Mouse (Mus musculus): ENCODE results near the gene Ncor1.
"Not testable (repeated sequence)": the region's sequence is repeated elsewhere in the genome, so short reads cannot be mapped to it uniquely, and the experiment has no call there.

Ncor1 gene

DNA sequence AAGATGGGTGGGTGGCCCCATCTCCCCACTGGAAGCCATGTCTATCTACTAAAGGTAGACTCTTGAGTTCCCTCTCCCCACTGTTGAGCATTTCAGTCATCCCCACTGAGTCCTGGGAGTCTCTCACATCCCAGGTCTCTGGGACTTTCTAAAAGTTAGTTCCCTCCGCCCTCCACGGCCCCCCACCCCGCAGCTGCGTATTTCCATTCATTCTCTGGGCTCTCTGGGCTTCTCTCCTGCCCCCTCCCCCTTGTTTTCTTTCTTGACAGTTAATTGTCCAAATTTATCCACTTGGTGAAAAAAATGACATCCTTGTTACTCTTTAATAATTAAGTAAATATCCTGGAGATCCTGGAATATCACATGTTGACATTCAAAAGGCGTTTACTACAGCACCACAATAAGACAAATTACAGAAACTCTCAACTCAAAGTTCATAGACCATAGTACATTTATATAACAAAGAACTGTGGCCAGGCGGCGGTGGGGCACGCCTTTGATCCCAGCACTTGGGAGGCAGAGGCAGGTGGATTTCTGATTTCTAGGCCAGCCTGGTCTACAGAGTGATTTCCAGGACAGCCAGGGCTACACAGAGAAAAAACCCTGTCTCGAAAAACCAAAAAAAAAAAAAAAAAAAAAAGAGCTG lies 17.5 kb downstream of the Ncor1 start:
- no peak for DNase-seq (ENCODE audit: low read depth, low spot score)
- H3K27me3 ChIP-seq (ENCODE audit: control insufficient read depth, insufficient read depth, low read length, poor library complexity, severe bottlenecking) = no peaks in the 10 kb centered on the region
- 0 out of 2 replicates have a peak, but pooled peaks cover 2% of the 10 kb centered on the region for H3K36me3 ChIP-seq (ENCODE audit: control insufficient read depth, insufficient read depth, low read length, poor library complexity, severe bottlenecking)

DNA sequence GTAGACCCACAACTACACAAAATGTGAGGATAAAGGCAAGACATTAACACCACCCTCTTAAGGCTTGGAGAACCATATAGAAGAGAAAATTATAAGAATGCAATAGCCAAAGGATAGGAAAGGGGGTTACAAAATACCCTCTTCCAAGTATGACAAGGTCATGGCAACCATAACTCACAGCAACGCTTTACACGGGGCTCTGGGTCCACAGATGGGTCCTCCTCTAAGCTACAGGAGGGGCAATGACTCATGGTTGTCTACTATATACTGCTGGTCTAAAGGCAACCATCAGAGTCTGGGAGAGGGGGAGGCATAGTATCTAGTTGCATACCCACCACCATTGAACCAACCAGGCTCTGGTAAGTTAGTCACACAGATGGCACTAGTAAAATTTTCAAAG lies 26.1 kb downstream of the Ncor1 start:
- Histone ChIP-seq H3K36me3 (ENCODE audit: control insufficient read depth, insufficient read depth, low read length, poor library complexity, severe bottlenecking) (peaks cover 7% of the 10 kb centered on the region), H3K27me3 (ENCODE audit: control insufficient read depth, insufficient read depth, low read length, poor library complexity, severe bottlenecking) (no peaks in the 10 kb centered on the region)
- DNase-seq (ENCODE audit: low read depth, low spot score) = no peak

DNA sequence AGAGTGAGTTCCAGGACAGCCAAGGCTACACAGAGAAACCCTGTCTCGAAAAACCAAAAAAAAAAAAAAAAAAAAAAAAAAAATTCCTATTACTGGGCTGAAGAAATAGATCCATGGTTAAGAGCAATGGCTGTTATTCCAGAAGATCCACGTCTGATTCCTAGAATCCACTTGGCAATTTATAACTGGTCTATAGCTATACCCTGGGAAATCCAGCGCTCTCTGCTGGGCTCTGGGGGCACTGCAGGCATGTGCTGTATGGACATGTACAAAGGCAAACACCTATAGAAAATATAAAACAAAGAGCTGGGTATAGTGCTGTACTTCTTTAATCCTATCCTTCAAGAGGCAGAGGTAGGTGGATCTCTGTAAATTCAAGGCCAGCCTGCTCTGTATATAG lies 31.2 kb downstream of the Ncor1 start:
- peak; percentile 56 for DNase-seq (ENCODE audit: low read depth, low spot score)
- Histone ChIP-seq H3K27me3 (ENCODE audit: control insufficient read depth, insufficient read depth, low read length, poor library complexity, severe bottlenecking) (no peaks in the 10 kb centered on the region), H3K36me3 (ENCODE audit: control insufficient read depth, insufficient read depth, low read length, poor library complexity, severe bottlenecking) (peaks cover 17% of the 10 kb centered on the region)

DNA sequence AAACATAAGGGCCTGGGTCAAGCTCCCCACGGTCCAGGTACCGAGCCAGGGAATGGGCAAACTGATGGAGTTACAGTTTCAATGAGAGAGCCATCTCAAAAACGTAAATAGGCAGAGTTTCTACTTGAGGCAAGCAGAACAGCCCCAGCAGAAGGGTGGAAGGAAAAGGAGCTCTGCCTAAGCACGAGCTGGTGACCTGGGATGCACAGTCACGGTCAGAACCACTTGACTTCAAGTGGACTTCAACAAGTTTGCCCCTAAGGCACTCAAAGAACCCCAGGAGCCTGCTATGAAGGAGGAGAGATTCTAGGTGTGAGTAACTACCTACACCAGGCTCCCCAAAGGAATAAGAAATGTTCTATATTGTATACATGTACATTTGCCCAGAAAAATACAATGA lies 32.1 kb downstream of the Ncor1 start:
- DNase-seq (ENCODE audit: low read depth, low spot score) = no peak
- H3K27me3 ChIP-seq (ENCODE audit: control insufficient read depth, insufficient read depth, low read length, poor library complexity, severe bottlenecking) = no peaks in the 10 kb centered on the region
- H3K36me3 ChIP-seq (ENCODE audit: control insufficient read depth, insufficient read depth, low read length, poor library complexity, severe bottlenecking) = peaks cover 17% of the 10 kb centered on the region

DNA sequence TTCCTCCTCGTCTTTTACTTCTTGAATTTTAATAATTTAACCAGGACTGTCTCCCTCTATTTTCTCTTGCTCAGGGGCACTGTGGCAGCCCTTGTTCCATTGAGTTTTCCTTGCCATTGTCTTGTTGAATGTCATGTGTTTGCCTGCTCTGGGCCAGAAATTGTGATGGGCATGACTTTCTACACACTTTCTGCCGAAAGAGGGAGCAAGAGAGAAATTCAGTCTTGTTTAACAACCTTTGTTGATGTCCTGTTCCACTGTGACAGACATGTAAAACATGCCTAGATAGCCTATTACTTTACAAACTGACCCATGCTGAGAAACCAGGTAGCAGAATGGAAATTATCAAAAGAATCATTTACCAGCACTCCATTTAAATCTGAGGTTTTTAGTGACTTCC lies 33.8 kb downstream of the Ncor1 start:
- Histone ChIP-seq H3K27me3 (ENCODE audit: control insufficient read depth, insufficient read depth, low read length, poor library complexity, severe bottlenecking) (no peaks in the 10 kb centered on the region), H3K36me3 (ENCODE audit: control insufficient read depth, insufficient read depth, low read length, poor library complexity, severe bottlenecking) (peaks cover 14% of the 10 kb centered on the region)
- DNase-seq (ENCODE audit: low read depth, low spot score) = peak; percentile 14

DNA sequence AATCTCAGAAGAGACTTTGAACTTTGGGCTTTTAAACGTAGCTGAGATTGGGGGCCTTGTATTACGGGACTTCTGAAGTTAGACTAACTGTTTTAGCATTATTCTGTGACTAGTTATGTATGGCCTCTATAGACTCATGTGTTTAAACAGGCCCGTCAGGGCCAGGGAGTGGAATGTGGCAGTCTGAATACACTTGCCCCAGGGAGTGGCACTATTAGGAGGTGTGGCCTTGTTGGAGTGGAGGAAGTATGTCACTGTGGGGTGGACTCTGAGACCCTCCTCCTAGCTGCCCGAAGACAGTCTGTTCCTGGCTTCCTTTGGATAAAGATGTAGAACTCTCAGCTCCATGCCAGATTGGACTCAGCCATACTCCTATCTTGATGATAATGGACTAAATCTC lies 43.3 kb downstream of the Ncor1 start:
- DNase-seq (ENCODE audit: low read depth, low spot score) = no peak
- Histone ChIP-seq H3K36me3 (ENCODE audit: control insufficient read depth, insufficient read depth, low read length, poor library complexity, severe bottlenecking) (peaks cover 8% of the 10 kb centered on the region; the same call in 1 of the 2 replicates), H3K27me3 (ENCODE audit: control insufficient read depth, insufficient read depth, low read length, poor library complexity, severe bottlenecking) (no peaks in the 10 kb centered on the region)

DNA sequence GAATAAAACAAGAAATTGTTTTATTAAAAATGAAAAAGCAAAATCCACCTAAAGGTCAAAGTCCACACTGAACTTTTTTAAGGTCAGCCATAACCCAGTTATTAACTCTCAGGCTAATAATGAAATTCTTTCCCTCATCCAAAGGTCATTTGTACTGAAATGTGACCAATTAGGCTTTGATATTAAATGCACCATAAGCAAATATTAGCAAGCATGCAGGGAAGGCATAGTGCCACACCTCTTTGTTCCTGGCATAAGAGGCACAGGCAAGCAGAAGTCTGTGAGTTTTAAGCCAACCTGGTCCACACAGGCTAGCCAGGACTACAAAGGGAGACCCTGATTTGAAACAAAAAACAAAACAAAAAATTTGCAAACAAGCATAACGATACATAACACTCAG lies 48.7 kb downstream of the Ncor1 start:
- DNase-seq (ENCODE audit: low read depth, low spot score) = no peak
- no peaks in the 10 kb centered on the region for H3K27me3 ChIP-seq (ENCODE audit: control insufficient read depth, insufficient read depth, low read length, poor library complexity, severe bottlenecking)
- peaks cover 14% of the 10 kb centered on the region for H3K36me3 ChIP-seq (ENCODE audit: control insufficient read depth, insufficient read depth, low read length, poor library complexity, severe bottlenecking)

DNA sequence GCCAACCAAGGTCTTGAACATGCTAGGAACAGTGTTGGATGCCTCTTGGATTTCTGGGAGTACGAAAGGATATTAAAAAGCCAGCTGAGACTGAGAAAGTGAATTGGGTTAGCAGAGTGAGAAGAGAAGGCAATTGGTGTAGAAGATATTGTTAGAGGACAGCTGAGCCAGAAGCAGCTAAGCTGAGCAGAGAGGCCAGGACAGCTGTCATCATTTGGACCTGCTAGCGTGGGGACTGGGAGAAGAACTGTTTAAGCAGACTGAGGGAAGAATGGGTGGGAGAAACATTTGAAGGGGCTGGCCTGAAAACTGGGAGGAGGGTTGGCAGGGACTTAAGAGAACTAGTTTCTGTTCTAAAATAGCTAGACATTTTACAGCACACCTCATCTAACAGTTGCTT lies 49.5 kb downstream of the Ncor1 start:
- no peak for DNase-seq (ENCODE audit: low read depth, low spot score)
- peaks cover 10% of the 10 kb centered on the region for H3K36me3 ChIP-seq (ENCODE audit: control insufficient read depth, insufficient read depth, low read length, poor library complexity, severe bottlenecking)

DNA sequence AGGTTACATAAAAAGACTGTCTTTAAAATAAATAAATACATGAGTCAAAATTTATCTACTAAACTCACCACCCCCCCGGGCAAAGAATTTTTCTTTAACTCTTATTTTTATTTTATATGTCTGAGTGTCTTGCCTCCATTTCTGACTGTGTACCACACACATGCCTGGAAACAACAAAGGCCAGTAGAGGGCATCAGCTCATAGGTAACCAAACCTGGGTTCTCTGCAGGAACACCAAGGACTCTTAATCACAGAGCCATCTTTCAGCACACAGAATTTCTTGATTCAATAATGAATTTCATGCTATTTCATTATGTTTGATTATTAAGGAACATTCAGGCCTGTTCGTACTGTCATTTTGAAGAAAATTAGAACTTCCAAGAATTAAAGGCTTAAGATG lies 61.9 kb downstream of the Ncor1 start:
- Histone ChIP-seq H3K27me3 (ENCODE audit: control insufficient read depth, insufficient read depth, low read length, poor library complexity, severe bottlenecking) (no peaks in the 10 kb centered on the region), H3K36me3 (ENCODE audit: control insufficient read depth, insufficient read depth, low read length, poor library complexity, severe bottlenecking) (peaks cover 3% of the 10 kb centered on the region; the same call in 1 of the 2 replicates)
- DNase-seq (ENCODE audit: low read depth, low spot score) = peak; percentile 57

More for the DNA sequence above, 49.5 kb downstream of the Ncor1 start:
- H3K27me3 ChIP-seq (ENCODE audit: control insufficient read depth, insufficient read depth, low read length, poor library complexity, severe bottlenecking) = no peaks in the 10 kb centered on the region

DNA sequence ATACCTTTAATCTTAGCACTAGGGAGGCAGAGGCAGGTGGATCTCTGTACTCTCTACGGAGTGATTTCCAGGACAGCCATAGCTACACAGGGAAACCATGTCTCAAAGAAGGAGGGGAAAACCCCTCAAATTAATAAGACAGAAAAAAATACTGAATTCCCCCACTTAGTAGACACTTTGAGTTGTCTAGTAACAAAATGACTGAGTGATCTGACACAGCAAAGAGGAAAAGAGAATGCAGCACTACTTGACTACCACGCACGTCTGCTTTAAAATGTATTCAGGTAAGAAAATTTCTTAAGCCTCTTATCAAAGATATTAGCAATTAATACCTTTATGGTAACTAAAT lies 70.0 kb downstream of the Ncor1 start:
- H3K36me3 ChIP-seq (ENCODE audit: control insufficient read depth, insufficient read depth, low read length, poor library complexity, severe bottlenecking) = peaks cover 10% of the 10 kb centered on the region
- DNase-seq (ENCODE audit: low read depth, low spot score) = no peak
- H3K27me3 ChIP-seq (ENCODE audit: control insufficient read depth, insufficient read depth, low read length, poor library complexity, severe bottlenecking) = no peaks in the 10 kb centered on the region

DNA sequence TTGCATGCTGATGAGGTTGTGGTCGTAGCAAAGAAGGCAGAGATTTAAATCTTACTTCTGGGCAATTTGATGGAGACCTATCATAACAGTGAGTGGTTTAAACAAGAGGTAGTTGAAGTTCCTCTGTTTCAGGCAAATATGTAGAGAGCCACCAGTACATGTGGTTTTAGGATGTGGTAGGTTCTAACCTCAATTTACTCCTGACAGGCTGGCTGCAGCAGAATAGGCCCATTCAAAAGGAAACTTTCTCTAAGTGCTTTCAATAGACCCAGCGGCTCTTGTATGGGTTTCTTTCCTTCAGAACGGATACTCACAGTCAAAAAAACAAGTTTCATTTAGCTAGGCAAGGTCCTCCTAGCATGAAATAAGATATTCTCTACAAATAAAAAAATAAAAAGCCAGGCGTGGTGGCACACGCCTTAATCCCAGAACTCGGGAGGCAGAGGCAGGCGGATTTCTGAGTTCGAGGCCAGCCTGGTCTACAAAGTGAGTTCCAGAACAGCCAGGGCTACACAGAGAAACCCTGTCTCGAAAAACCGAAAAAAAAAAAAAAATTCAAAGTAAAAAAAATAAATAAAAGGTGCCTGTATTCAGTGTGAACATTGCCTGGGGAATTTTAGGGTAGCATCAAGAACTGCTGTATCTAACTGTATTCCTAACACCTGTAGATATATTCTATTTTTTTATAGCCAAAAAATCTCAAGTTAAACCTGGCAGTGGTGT lies 70.6 kb downstream of the Ncor1 start:
- Histone ChIP-seq H3K36me3 (ENCODE audit: control insufficient read depth, insufficient read depth, low read length, poor library complexity, severe bottlenecking) (peaks cover 12% of the 10 kb centered on the region), H3K27me3 (ENCODE audit: control insufficient read depth, insufficient read depth, low read length, poor library complexity, severe bottlenecking) (no peaks in the 10 kb centered on the region)
- DNase-seq (ENCODE audit: low read depth, low spot score) = no peak

DNA sequence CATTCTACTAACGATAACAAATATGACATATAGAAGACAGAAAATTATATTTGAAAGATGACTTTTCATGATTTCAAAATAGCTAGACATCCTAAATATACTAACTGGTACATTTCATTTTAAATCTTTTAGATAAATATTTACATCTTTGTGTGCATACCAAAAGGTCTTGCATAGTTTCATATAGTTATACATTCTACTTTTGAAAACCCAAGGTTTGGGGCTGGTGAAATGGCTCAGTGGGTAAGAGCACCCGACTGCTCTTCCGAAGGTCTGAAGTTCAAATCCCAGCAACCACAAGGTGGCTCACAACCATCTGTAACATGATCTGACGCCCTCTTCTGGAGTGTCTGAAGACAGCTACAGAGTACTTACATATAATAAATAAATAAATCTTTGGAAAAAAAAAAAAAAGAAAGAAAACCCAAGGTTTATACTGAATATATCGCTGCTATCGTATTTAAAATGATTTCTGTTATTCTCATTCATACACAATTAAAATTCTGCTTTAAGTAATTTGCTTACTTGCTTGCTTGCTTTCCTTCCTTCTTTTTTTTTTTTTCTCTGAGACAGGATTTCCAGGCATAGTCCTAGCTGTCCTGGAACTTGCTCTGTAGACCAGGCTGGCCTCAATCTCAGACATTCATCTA lies 81.0 kb downstream of the Ncor1 start:
- not testable (repeated sequence) for H3K27me3 ChIP-seq (ENCODE audit: control insufficient read depth, insufficient read depth, low read length, poor library complexity, severe bottlenecking); DNase-seq (ENCODE audit: low read depth, low spot score); H3K36me3 ChIP-seq (ENCODE audit: control insufficient read depth, insufficient read depth, low read length, poor library complexity, severe bottlenecking)

DNA sequence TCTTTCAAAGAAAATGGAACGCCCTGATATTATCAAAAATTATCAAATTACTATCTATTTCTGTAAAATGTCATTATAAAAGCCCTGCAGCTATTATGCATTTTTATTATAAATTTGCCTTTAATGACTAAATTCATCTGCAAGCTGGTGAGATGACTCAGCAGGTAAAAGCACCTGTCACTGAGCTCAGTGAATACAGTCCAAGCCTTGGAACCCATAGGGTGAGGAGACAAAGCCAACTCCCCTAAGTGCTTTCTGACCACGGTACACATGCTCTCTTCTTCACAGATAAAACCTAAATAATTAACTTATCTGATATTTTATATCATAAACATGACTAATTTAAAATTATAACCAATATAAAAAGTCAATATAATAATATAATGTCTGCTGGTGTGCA lies 86.6 kb downstream of the Ncor1 start:
- DNase-seq (ENCODE audit: low read depth, low spot score) = no peak

DNA sequence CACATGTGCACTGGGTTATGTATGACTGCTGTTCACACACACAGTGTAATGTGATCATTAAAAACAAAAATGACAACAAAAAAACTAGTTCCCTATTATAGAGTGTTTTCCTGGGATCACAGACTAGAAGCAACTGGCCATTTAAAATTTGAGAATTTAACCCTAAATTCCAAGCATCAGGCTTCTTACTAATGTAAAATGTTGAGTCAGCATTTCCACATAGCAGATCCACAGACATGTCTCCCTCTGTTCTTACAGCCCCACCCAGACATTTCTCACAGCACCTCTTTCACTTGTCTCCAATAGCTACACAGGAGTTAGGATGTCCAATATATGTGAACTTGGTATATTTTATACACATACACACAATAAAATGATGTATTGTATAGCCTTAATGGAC lies 88.4 kb downstream of the Ncor1 start:
- DNase-seq (ENCODE audit: low read depth, low spot score) = no peak
- no peaks in the 10 kb centered on the region for H3K27me3 ChIP-seq (ENCODE audit: control insufficient read depth, insufficient read depth, low read length, poor library complexity, severe bottlenecking)
- H3K36me3 ChIP-seq (ENCODE audit: control insufficient read depth, insufficient read depth, low read length, poor library complexity, severe bottlenecking) = peaks cover 9% of the 10 kb centered on the region

More for the DNA sequence above, 86.6 kb downstream of the Ncor1 start:
- Histone ChIP-seq H3K27me3 (ENCODE audit: control insufficient read depth, insufficient read depth, low read length, poor library complexity, severe bottlenecking) (no peaks in the 10 kb centered on the region), H3K36me3 (ENCODE audit: control insufficient read depth, insufficient read depth, low read length, poor library complexity, severe bottlenecking) (peaks cover 8% of the 10 kb centered on the region)

DNA sequence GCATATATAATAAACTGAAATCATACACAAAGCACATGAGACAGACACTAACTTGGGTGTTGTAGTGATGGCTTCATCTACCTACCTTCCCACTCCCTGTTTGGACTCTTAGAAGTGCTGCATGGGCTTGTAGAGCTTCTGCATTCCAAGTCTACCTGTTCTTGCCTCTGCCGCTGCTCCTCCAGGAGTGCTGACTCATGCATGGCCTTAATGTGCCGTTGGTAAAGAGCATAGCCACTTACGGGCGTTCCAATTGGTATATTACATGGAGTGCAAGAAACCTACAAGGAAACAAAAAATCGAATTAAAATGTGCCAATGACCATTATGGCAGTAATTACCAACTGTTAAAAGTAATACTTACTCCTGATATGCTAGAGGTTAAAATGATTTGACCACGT lies 91.5 kb downstream of the Ncor1 start:
- DNase-seq (ENCODE audit: low read depth, low spot score) = no peak
- no peaks in the 10 kb centered on the region for H3K27me3 ChIP-seq (ENCODE audit: control insufficient read depth, insufficient read depth, low read length, poor library complexity, severe bottlenecking)
- H3K36me3 ChIP-seq (ENCODE audit: control insufficient read depth, insufficient read depth, low read length, poor library complexity, severe bottlenecking) = peaks cover 10% of the 10 kb centered on the region

Data from splenic B cell, adult 2 months (primary cell).